Mouse (Mus musculus): ENCODE measurements around the gene Zfp981.
"Not testable (repeated sequence)": the region's sequence is repeated elsewhere in the genome, so short reads cannot be mapped to it uniquely, and the experiment has no call there.

Gene Zfp981

DNA sequence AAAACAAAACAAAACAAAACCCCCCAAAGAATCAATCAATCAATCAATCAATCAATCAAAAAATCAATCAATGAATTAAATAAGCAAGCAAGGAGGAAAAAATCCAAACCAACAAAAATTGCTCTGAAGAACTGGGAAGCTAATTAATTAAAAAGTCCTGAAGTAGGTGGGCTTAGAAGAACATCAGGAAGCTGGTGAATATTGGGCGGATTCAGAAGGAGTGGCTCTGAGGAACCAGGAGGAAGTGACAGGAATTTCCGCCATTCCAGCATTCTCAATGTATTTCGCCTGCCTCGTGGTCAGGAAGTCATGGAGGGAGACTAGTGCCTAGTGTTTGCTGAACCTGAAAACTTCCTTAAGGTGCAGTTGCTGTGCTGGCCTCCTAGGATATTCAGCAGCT, at the start of gene Zfp981:
Gene Zfp981 (plus strand): TSS at position 301 of the 400 bp plus-strand sequence.
- not testable (repeated sequence) for DNase-seq (ENCODE audit: extremely low spot score, low spot score)

DNA sequence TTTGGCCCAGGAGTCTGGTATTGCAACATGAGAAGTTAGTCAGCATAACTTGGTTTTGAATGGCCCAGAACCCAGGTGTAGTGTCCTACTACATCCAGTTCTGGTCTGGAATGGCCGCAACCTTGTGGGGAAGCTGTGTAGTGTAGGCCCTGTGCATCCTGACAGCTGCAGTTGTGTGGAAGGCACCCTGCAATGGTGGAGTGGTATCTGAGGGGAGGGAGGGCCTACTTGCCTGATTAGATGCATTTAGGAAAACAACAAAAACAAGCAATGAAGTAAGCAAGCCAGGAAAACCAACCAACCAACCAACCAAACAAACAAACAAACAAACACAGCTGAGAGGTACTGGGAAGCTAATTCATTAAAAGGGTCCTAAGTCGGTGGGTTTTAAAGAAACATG, 49.3 kb upstream of the Zfp981 start:
- not testable (repeated sequence) for DNase-seq (ENCODE audit: extremely low spot score, low spot score)

DNA sequence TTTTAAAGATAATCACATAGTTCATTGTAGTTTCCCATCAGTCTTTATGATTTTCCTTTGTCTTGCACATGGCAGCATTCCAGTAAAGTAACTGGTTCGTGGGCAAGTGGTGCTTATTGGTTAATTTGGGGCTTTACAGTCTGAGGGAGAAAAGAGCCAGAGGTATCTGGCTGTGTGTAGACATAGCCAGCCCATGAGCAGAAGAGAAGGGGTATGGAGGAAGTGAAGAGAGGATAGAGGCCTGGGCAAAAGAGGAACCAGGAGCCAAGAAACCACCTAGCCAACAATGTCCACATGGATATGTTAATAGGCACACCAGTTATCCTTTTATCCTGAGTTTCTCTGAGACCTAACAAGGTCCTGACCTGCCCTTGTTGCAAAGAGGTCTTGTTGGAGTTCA, 47.7 kb upstream of the Zfp981 start:
- DNase-seq (ENCODE audit: extremely low spot score, low spot score), result not testable (repeated sequence)

DNA sequence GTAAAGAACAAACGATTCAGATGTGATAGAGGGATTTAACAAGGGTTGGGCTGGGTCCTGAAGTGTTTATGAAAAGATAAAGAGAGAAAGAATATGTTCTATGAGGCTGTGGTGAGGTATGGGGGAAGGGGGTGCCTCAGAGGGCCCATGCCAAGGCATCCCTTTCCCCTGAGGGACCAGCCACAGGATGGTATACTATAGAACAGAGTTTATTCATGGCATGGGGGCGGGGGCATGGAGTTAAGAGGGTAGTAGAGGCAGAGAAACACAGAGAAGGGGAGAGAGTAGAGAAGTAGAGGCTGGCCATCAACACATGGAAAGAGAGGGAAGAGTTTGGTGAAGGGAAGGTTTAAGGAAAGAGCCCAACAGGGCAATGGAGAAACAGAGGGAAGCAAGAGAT, 46.9 kb upstream of the Zfp981 start:
- no peak for DNase-seq (ENCODE audit: extremely low spot score, low spot score)

DNA sequence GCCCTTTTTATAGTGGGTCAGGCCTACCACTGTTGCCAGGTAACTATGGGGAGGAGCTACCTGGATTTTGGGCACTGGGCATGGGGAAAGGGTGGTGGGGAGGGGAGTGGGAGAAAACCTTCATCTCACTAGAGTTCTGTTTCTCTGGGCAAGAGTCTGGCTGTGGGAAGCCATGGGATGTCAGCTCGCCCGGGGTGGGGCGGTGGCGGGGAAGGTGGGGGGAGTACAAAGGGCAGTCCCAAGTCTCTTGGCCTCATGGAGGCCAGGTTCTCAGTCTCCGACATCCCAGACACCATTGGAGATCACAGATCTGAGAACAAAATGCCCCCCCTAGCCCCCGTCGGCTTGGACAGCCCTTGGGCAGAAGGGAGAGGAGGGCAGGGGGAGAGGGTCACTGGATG, 46.5 kb upstream of the Zfp981 start:
- DNase-seq (ENCODE audit: extremely low spot score, low spot score), result no peak

DNA sequence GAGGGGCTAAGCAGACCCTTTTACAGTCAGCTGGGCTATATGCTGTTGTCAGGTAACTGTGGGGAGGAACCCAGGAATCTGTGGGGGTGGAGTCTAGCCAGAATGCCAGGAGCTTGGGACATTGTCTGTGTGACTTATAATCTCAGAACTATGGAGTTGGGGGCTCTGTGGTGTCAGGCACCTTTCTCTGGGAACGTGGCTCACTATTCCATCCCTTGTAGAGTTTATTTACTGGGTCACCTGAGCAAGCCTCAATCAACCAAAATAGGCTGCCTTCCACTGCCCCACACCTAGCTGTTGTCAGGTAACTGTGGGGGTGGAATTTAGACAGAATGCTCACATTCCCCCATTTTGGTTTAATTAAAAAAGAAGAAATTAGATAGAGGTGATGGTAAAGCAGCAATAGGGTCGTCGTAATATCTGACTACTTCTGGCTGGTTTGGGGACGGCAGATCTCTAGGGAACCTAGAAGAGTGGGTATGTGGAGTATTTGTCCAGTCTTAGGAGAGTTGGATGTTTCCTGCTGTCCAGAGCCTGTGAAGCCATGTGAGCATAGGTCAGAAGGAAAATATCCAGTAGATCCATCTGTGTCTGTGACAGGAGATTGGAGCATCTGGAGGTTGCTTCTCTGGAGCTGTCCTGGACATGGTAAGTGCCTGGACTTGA, 45.6 kb upstream of the Zfp981 start:
- DNase-seq (ENCODE audit: extremely low spot score, low spot score), result no peak

DNA sequence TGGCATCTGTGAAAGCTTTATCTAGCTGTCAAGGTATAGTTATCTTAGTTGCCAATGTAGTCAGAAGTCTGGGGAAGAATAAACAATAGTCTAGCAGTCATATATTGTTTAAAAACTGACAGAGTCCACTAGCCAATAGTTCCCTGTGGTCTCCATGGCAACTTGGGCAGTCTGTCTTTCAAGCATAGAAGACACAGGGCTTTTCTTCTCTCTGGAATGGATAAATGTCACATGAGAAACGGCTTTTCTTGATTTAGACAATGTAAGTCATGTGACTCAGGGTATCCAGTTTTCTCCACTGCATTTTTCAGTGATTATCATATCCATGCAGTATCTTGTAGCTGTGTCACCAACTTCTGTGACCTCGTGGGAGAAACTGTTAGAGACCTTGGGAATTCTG, 44.7 kb upstream of the Zfp981 start:
- no peak for DNase-seq (ENCODE audit: extremely low spot score, low spot score)

DNA sequence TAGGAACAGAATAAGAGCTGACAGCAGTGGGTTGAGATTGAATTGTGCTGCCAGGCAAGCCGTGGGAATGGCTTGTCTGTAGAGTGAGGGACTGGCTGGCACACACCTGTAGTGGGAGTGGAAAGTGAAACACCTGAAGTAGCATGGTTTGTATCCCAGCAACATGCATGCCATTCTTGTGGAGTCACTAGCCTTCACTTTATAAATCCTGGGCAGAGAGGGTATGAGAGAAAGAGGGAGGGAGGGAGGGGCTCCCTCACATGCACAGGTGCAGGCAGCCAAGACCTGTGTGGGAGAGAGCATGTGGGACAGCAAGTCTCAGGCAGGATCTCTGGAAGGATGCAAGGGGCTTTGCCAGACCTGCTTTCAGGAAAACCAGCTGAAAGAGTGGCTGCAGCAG, 44.1 kb upstream of the Zfp981 start:
- DNase-seq (ENCODE audit: extremely low spot score, low spot score), result peak; percentile 18

DNA sequence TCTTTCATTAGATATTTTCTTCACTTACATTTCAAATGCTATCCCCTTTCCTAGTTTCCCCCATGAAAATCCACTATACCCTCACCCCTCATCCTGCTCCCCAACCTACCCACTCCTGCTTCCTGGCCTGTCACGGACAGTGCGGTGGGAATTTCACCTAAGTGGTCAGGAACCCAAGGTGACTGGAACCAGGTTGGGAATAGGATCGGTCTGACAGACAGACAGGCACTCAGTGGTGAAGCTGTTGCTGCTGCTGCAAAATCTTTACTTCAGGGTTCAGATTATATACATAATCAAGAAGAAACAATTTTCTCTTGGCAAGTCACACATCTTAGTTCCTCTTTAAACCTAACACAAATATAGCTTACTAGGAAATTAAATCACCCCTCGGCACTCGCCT, 42.0 kb upstream of the Zfp981 start:
- DNase-seq (ENCODE audit: extremely low spot score, low spot score), result not testable (repeated sequence)

DNA sequence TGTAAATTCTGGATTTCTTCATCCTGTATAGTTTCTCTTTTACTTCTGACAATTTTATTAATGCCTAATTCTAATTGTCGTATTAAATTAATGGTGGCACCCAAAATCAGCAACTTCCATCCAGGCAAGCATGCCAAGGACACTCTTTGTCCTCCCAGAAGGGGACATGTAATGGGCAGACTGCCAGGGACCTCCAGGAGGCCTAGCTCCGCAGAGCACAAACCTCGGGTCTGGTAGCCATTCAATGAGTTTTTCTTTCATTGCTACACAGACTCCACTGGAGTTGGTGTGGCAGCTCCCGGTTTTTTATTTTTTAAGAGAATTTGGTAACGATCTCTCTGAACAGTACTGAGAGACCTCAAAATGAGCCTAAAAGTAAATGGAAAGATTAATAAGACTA, 41.1 kb upstream of the Zfp981 start:
- DNase-seq (ENCODE audit: extremely low spot score, low spot score), result peak; percentile 10

DNA sequence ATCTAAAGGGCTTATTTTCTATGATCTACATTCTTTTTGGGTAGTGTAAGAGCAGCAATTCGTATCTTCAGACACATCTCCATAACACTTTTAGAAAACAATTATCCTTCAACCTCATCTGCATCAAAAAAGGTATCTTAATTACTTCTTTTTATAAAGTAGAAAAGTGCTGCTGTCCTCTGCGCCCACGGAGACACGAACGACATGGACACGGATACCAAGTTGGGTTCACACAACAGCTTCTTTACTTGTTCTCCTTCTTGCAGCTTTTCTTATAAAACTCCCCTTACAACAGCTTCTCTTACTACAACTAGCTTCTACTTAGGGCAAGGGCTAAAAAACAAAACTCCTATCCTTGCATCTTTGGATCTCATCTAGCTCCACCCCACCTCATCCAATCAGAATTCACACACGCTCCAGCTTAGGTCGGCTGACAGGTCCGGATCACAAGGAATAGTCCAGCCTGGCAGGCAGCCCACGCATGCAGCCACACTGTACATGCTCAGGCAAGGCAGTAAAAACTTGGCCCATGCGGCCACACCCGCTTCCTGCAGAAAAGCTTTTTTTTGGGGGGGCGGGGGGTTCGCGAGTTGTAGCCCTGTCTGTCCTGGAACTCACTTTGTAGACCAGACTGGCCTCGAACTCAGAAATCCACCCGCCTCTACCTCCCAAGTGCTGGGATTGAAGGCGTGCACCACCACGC, 38.0 kb upstream of the Zfp981 start:
- peak; percentile 8 for DNase-seq (ENCODE audit: extremely low spot score, low spot score)

DNA sequence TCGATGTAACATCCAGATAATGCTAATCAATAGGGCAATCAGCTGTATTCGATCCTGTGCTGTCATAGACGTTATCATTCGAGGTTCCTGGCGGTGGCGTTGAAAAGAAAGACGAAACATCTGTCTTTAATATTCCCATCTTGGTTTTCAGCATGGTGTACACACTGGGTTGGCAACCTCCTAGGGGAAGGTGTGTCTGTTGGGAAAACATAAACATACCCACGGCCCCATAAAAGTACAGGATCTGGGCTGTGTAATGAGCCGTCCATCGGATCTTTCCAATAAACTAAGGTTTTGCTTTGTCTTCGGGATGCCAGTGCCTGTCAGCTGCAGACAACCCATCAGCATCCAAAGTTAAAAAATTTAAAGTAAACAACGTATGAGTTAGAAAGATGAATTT, 31.8 kb upstream of the Zfp981 start:
- DNase-seq (ENCODE audit: extremely low spot score, low spot score), result not testable (repeated sequence)

DNA sequence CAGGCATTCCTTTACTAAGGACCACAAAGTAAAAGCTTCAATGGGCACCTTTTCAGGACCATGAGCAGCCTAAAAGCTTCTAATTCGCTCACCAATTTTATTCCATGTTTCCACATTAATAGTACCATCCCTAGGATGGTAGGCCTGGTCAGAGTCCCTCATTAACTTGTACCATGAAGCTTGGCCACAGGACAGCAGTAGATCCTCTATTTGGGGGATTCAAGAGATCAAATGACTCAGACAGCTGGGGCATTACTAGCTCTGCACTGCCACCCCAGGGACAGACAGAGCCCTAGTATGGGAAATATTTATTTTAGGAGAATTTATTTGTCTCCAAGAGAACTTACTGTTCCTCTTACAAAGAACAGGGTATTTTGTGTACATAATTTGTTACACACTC, 27.6 kb upstream of the Zfp981 start:
- not testable (repeated sequence) for DNase-seq (ENCODE audit: extremely low spot score, low spot score)

DNA sequence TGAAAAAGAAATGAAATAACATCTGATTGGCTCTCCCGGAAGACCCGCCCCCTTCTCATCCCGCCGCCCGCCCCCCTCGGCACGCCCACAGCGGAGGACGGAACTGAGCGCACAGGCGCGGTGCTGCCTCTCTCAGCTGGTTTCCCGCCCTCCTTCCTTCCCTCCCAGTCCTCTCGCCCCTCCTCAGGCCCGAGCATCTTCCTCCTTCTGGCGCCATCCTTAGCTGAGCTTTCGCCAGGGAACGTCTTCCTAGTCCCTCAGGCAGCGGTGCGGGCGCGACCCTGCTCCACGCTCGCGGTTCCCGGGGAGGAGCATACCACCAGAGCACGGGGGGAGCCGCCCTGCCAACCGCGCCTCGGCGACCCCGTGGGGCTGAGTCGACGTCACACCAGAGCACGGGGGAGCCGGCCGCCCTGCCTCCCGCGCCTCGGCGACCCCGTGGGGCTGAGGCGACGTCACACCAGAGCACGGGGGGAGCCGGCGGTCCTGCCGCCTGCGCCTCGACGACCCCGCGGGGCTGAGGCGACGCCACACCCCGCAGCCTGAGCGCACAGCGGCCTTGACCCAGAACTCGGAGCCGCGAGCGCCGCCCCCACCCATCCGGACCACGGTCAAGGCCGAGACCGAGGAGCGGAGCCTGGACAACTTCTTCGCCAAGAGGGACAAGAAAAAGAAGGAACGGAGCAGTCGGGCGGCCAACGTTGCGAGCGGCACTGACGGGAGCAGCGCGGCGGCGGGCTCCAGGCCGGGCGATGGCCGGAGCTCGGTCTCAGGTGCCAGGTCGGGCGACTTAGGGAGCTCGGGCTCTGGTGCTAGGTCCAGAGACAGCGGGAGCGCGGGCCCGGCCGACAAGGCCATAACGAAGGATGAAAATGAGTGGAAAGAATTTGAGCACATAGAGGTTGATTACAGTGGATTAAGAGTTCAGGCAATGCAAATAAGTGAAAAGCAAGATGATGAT, 26.8 kb upstream of the Zfp981 start:
- not testable (repeated sequence) for DNase-seq (ENCODE audit: extremely low spot score, low spot score)

DNA sequence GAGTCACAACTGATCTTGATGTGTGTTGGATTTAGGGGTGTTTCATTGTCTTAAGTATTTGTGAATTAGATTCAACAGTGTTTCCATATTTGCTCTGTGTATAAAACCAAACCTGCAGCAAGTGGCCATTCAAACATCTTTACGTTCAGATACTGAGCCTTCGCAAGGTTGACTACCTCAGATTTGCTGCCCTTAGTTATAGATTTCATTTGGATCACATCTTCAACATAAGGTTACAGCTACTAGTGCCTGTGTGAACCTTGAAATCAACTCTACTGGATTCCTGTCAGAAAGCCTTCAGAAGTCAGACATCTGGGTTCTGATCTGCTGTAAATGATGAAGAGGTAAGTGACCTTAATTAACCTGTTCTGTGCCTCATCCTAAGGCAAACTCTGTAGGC, 25.6 kb upstream of the Zfp981 start:
- DNase-seq (ENCODE audit: extremely low spot score, low spot score), result not testable (repeated sequence)

DNA sequence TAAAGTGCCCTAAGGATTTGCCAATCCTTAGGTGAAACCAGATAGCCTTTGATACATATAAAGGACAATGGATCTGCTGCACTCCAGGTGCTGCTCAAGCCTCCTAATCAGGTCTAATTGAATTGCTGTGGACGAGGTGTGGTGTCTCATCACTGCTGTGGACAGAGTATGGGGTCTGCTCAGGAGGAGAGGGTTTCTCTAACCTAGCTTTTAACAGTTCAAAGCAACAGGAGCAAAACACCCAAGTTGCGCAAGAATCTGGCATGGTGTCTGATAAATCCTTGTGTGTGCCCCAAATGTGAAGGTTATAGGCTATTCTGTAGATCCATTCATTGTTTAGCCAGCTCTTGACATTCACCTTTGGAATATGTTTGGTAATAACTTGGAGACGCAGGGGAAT, 24.9 kb upstream of the Zfp981 start:
- DNase-seq (ENCODE audit: extremely low spot score, low spot score), result not testable (repeated sequence)

DNA sequence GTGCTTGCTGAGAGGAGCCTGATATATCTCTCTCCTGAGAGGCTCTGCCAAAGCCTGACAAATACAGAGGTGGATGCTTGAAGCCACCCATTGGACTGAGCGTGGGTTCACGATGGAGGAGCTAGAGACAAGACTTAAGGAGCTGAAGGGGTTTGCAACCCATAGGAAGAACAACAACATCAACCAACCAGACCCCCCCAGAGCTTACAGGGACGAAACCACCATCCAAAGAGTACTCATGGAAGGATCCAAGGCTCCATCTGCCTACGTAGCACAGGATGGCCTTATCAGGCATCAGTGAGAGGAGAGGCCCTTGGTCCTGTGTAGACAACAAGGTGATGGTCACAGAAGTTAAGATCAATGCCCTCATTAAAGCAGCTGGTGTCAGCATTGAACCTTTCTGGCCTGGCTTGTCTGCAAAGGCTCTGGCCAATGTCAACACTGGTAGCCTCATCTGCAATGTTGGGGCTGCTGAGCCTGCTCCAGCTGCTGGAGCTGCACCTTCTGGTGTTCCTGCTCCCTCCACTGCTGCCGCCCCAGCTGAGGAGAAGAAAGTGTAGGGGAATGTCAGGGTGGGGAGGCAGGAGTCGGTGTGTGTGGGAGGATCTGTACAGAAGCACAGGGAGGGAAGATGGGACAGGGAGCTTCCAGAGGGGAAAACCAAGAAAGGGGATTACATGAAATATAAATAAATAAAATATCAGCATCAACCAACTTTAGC, 21.3 kb upstream of the Zfp981 start:
- not testable (repeated sequence) for DNase-seq (ENCODE audit: extremely low spot score, low spot score)

DNA sequence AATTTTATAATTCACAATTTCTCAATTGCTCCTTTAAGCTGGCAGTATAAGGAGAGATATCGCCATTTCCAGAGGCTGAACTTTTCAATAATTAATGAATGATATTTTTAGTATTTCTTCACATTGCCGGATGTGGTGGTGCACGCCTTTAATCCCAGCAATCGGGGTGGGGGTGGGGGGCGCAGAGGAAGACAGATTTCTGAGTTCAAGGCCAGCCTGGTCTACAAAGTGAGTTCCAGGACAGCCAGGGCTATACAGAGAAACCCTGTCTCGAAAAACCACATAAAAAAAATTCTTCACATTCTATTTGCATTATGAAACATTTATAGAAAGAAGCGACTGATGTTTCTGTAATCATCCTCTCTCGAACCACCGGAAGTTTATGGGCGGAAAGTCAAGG, 19.3 kb upstream of the Zfp981 start:
- DNase-seq (ENCODE audit: extremely low spot score, low spot score), result not testable (repeated sequence)

DNA sequence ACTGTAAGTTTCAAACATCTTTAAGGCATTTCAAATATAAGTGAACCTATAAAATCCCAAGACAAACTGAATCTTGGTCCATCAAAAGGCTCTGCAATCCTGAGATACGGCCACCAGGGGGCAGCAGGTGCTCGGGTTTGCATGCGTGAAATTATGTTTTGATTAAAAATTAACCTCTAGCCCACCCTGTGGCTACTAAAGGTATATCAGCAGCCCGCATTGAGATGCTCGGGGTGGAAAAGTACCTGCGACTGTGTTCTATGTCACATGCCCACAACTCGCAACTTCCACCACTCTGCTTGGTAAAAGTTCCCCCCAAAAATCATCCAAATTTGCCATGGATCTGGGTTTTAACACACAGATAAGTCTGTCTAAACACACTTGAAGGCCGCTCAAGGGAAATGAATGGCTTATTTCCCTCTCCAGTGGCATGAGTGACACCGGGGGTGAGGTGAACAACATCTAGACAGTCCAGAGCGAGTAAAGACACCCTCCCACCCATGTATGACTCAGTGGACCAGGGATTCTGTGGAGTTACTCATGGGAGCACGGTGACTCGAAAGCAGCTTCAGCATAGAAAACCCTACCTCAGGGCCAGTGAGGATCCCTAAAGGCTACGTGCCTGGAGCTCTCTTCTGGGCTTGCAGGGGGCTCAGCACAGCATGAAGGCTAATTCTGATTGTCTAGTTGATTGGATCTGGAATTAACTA, 18.1 kb upstream of the Zfp981 start:
- DNase-seq (ENCODE audit: extremely low spot score, low spot score), result peak; percentile 22

DNA sequence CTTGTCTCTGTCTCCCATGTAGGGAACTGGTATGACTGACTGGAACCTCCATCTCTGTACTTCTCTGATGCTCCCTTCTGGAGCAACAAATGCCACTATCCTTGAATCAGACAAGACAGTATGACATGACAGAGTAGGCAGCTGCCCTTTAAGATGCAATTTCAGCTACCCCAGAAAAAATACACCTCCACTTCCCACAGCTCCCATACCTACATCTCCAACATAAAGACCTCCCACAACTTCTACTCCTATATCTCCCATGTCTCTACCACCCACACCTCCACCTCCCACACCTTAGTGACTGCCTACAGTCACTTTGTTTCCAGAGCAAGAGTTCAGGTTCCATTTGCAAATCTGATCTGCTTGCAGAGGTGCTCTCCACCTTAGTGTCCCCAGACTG, 17.2 kb upstream of the Zfp981 start:
- DNase-seq (ENCODE audit: extremely low spot score, low spot score), result not testable (repeated sequence)
